Mouse (Mus musculus): ENCODE results near the gene Snapc4. TPM values are rescaled to one million over a fixed set of nuclear protein-coding genes. Genes with fewer than 3 reads are reported as not detected.

Snapc4 gene
- total RNA-seq, 2 experiments from 2014 or later, result 23.4 to 25.9 TPM

DNA sequence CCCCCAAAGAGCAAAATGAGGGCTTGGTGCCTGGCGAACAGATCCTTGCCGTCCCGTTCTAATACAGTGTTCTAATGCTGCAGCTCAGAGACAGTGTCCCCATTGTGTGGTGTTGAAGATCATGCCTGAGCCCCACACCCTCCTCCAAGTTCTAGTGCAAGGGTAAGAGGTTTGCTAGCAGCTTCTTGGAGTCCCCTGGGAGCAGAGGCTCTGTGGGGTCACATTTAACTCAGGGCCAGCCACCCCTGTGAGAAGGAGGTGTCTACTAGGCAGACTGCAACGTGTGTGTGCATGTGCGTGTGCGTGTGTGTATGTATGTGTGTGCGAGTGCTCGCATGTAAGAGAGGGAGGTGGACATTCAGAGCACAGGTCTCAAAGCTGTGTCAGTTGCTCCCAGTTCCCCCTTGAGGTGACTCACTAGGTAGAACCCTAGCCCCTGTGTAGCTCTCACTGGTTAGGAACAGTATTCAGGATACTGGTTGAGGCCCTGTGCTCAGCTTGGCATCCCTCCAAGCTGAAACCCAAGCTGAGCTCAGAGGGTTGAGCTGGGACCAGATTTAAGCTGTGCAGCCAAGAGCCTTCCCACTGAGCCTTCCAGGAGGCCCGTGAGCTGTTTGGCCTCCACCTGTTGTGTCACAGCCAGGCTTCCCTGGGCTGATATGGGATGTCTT, 63.7 kb downstream of the Snapc4 start:
- no peak for ATAC-seq (replicated peaks; ENCODE audit: poor library complexity, severe bottlenecking)

DNA sequence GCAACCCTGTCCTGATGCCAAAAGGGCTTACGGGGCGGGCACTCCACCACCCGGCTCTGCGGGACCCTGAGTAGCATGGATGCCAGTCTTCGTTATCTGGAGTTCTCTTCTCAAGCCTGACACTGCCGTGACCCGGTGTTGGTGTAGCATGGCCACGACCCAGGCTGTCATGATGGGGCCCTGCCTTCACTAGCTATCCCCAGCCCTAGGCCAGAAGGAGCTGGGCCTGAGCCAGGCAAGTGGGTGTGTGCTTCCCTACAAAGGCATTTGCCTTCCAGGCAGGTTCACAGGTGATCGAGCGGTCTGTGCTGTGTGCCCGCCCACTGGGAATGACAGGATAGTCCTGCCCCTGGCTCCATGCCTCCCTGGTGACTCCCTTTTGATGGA, 64.5 kb downstream of the Snapc4 start:
- ATAC-seq (replicated peaks; ENCODE audit: poor library complexity, severe bottlenecking), result no peak; the same call in 1 of the 2 replicates

DNA sequence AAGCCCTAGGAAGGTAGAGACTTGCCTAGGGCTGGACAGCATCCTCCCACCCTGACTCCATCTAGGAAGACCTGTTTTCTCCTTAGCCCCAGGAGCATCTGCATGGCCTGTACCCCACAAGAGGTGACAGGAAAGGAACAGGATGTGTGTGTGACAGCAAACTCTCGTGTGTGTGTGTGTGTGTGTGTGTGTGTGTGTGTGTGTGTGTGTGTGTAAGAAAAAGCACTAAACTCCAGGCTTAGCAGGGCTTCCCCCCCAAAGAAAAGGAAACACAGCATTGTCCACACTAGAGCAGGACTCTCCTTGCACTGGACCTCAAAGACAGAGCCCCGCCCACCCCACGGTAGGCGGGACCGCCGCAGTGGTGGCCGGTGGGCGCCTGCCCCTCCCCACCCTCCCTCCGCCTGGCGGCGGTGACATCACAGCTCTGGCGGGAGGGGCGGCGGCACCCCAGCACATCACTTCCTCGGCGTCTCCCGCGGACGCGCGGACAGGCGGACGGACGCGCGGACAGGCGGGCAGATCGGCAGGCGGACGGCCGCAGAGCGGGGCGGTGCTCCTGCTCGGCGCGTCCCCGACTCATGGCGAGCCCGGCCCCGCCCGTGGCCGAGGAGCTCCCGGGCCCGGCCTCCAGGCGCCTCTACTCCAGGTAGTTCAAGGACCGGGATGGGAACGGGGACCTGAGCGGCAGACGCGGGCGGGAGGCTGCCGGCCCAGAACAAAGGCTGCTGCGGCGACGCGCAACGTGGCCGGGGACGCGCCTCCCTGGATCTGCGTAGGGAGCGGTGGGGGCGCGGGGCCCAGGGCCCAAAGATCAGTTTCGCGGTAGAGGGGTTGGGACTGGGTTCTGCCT, 65.2 kb downstream of the Snapc4 start, which contains the start of gene Gpsm1:
Gpsm1 (plus strand) TSS at position 444 of the 853 bp plus-strand sequence.
- ATAC-seq (replicated peaks; ENCODE audit: poor library complexity, severe bottlenecking), result peak; percentile 63

DNA sequence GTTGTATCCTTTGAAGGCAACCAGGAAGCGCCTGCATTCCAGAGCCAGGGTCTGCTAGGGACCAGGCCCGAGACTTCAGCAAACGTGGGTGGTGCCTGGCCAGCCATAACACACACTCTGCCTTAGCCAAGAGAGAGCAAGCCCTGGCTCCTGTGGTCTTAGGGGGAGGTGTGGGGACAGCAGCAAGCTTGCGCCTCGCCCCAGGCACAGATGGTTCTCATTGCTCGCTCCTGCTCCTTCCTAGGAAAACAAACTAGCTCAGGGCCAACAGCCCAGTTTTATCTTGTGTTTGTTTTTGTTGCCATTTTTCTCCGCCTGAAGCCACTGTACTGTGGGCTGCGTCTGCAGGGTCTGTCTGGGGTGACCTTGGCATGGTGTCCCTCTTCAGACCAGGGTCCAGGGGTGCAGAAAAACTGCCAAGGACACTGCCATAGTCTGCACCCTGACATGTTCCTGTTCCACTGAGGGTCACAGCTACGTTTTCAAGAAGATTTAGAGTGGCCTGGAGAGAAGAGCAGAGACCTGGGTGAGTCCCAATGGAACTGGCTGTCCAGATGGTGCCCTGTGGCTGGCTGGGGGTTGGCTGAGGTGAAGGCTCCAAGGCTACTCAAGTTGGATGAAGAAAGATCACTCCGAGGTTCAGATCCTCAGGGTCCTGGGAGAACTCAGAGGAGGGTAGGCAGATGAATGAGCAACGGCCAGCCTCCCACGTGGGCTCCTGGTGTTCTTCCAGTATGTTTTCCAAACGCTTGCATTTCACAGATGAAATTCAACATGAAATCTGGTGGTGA, 66.0 kb downstream of the Snapc4 start:
- ATAC-seq (replicated peaks; ENCODE audit: poor library complexity, severe bottlenecking), result no peak

DNA sequence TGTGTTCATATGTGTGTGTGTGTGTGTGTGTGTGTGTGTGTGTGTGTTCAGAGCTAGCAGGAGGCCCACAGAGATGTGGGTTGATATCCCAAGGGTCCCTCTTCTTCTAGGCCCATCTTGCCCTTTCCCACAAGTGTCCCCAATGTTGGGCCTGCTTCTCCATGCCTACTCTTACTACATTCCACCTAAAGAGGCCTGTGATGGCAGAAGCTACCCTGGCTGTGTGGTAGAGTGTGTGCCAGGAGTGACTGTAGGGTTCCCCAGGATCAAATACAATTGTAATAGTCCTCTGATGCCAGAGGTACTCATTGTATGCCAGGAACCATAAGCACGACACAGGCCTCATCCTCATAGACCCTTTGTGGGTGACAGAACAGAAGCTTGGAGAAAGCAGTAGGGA, 67.1 kb downstream of the Snapc4 start:
- no peak for ATAC-seq (replicated peaks; ENCODE audit: poor library complexity, severe bottlenecking)

DNA sequence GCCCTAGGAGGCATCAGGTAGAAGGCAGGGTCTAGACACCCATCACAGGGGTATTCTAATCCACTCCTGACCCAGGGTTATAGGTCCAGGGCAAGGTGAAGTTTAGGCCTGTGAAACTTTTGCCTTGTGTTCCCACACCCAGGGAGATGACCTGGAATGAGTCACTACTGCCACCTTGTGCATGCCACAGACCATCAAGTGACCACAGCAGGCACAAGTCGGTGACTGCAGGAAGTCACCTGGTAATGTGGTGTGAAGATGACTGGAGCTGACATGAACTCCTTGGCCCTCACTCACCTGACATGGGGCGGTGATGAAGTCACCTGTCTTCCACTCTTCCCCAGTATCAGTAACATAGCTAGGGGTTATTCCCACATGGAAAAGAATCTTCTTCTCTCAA, 67.6 kb downstream of the Snapc4 start:
- no peak for ATAC-seq (replicated peaks; ENCODE audit: poor library complexity, severe bottlenecking)

Other genes starting within 250 kb of the Snapc4 start
- not detected in 2 replicates for gene Lhx3, start 172.4 kb downstream of the Snapc4 start, total RNA-seq (2014; fragmentation: Nextera tagmentation)
- gene Lhx3, start 172.4 kb downstream of the Snapc4 start, total RNA-seq (2017), result not detected in 2 replicates
- gene Qsox2, start 143.1 kb downstream of the Snapc4 start, total RNA-seq (2014; fragmentation: Nextera tagmentation), result 10.9 and 11.5 TPM in 2 replicates
- 4.8 and 7.1 TPM in 2 replicates for gene Qsox2, start 143.1 kb downstream of the Snapc4 start, total RNA-seq (2017)
- gene Ccdc187, start 86.1 kb downstream of the Snapc4 start, total RNA-seq (2014; fragmentation: Nextera tagmentation), result not detected in 2 replicates
- not detected in 2 replicates for gene Ccdc187, start 86.1 kb downstream of the Snapc4 start, total RNA-seq (2017)
- gene Gpsm1, start 65.1 kb downstream of the Snapc4 start, total RNA-seq (2014; fragmentation: Nextera tagmentation), result 7.0 and 16.3 TPM in 2 replicates
- 10.6 and 13.8 TPM in 2 replicates for gene Gpsm1, start 65.1 kb downstream of the Snapc4 start, total RNA-seq (2017)
- gene Dnlz, start 28.5 kb downstream of the Snapc4 start, total RNA-seq (2014; fragmentation: Nextera tagmentation), result 9.5 and 10.4 TPM in 2 replicates
- gene Dnlz, start 28.5 kb downstream of the Snapc4 start, total RNA-seq (2017), result 5.9 and 7.6 TPM in 2 replicates
- gene Card9, start 19.7 kb downstream of the Snapc4 start, total RNA-seq (2014; fragmentation: Nextera tagmentation), result 42.3 and 55.8 TPM in 2 replicates
- gene Card9, start 19.7 kb downstream of the Snapc4 start, total RNA-seq (2017), result 121 and 122 TPM in 2 replicates
- gene Entr1, start 8.7 kb upstream of the Snapc4 start, total RNA-seq (2014; fragmentation: Nextera tagmentation), result 48.3 and 61.2 TPM in 2 replicates
- gene Entr1, start 8.7 kb upstream of the Snapc4 start, total RNA-seq (2017), result 42.2 and 42.5 TPM in 2 replicates
- gene Pmpca, start 8.7 kb upstream of the Snapc4 start, total RNA-seq (2014; fragmentation: Nextera tagmentation), result 43.7 and 49.2 TPM in 2 replicates
- 60.0 and 79.2 TPM in 2 replicates for gene Pmpca, start 8.7 kb upstream of the Snapc4 start, total RNA-seq (2017)
- gene Inpp5e, start 28.6 kb upstream of the Snapc4 start, total RNA-seq (2014; fragmentation: Nextera tagmentation), result 11.2 and 11.6 TPM in 2 replicates
- 4.7 and 6.2 TPM in 2 replicates for gene Inpp5e, start 28.6 kb upstream of the Snapc4 start, total RNA-seq (2017)
- 42.3 and 47.0 TPM in 2 replicates for gene Sec16a, start 64.6 kb upstream of the Snapc4 start, total RNA-seq (2014; fragmentation: Nextera tagmentation)
- gene Sec16a, start 64.6 kb upstream of the Snapc4 start, total RNA-seq (2017), result 29.8 and 32.5 TPM in 2 replicates
- 19.2 and 22.6 TPM in 2 replicates for gene Notch1, start 136.0 kb upstream of the Snapc4 start, total RNA-seq (2014; fragmentation: Nextera tagmentation)
- gene Notch1, start 136.0 kb upstream of the Snapc4 start, total RNA-seq (2017), result 8.1 and 8.5 TPM in 2 replicates
- gene Egfl7, start 199.4 kb upstream of the Snapc4 start, total RNA-seq (2014; fragmentation: Nextera tagmentation), result 22.7 and 32.6 TPM in 2 replicates
- 9.6 and 20.4 TPM in 2 replicates for gene Egfl7, start 199.4 kb upstream of the Snapc4 start, total RNA-seq (2017)
- gene Gm20532, start 206.0 kb upstream of the Snapc4 start, total RNA-seq (2014; fragmentation: Nextera tagmentation), result not detected in 2 replicates
- gene Gm20532, start 206.0 kb upstream of the Snapc4 start, total RNA-seq (2017), result not detected in 2 replicates
- 42.4 and 46.7 TPM in 2 replicates for gene Agpat2, start 223.8 kb upstream of the Snapc4 start, total RNA-seq (2014; fragmentation: Nextera tagmentation)
- gene Agpat2, start 223.8 kb upstream of the Snapc4 start, total RNA-seq (2017), result 50.2 and 55.2 TPM in 2 replicates
- 11.1 and 13.9 TPM in 2 replicates for gene Fam69b, start 247.8 kb upstream of the Snapc4 start, total RNA-seq (2014; fragmentation: Nextera tagmentation)
- gene Fam69b, start 247.8 kb upstream of the Snapc4 start, total RNA-seq (2017), result 8.3 and 9.3 TPM in 2 replicates

All from granulocyte monocyte progenitor cell, adult 5-6 weeks (primary cell).